Mouse (Mus musculus): ENCODE data around the gene Egfl7. TPM values are rescaled to one million over a fixed set of nuclear protein-coding genes. Genes with fewer than 3 reads are reported as not detected.
A peak's percentile ranks its signal among the peaks of the same experiment; 100 is the strongest.

Egfl7 gene
- polyA plus RNA-seq, 1 experiment from 2014 or later: 54.4 TPM

DNA sequence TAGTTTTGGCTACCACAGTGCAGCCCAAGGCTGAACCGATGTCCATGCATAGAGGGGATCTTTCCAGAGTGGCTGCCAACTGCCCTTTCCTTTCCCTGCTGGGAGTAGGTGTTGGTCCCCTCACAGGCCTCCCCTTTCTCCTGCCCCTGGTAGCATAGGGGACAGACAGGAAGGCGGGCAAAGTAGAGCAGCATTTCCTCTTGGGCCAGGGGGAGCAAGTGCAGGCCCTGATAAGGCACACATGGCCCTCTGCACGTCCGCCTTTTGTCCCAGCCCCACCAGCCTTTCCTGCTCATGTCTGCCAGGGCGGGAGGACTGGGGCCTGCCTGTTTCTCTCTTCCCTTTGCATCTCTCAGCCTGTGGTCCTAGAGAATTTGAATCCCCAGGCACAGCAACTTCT, 8.0 kb upstream of the Egfl7 start:
- H3K36me3 ChIP-seq (ENCODE audit: control insufficient read depth, insufficient read depth): no peaks in the 10 kb centered on the region
- H3K4me3 ChIP-seq (ENCODE audit: low read depth, low read length): no peak overlapping the region
- no peaks in the 10 kb centered on the region for H3K9me3 ChIP-seq (ENCODE audit: control insufficient read depth)
- no peaks in the 10 kb centered on the region for H3K27me3 ChIP-seq (replicated peaks; ENCODE audit: control insufficient read depth, insufficient read depth, low read length)
- peak overlapping the region; percentile 36; the same call in 1 of the 2 replicates for H3K27ac ChIP-seq (ENCODE audit: low read depth, low read length)
- WGBS: 58% methylated on average over 5 of the region's 5 CpGs
- no peak overlapping the region for H3K9ac ChIP-seq (ENCODE audit: low read depth, low read length)
- H3K4me2 ChIP-seq (replicated peaks; ENCODE audit: low read depth): no peak overlapping the region
- H3K4me1 ChIP-seq (replicated peaks; ENCODE audit: control insufficient read depth, insufficient read depth, low read length): no peaks in the 10 kb centered on the region
- TF ChIP-seq CTCF (IDR thresholded peaks at IDR 0.05; ENCODE audit: low read depth): no peak
- no peak for ATAC-seq

DNA sequence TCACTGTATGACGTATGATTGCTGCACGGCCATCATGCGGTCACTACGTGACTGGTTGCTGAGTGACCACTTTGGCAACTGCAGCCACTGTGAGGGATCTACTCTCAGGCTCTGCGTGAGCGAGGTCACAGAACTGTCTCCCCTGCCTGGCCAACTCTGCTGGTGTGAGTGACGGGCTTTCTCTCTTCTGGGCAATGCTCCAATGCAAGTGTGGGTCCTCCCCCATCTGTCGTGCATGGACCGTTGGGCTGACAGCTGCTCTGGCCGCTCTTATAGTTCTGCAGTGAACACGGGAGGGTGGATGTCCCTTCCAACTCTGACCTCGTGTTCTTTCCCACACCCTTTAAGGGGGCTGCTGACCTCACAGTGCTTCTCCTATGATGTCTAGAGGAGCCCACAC, 6.4 kb upstream of the Egfl7 start:
- no peaks in the 10 kb centered on the region for H3K4me1 ChIP-seq (replicated peaks; ENCODE audit: control insufficient read depth, insufficient read depth, low read length)
- H3K4me2 ChIP-seq (replicated peaks; ENCODE audit: low read depth): no peak overlapping the region
- H3K9me3 ChIP-seq (ENCODE audit: control insufficient read depth): no peaks in the 10 kb centered on the region
- no peak overlapping the region for H3K9ac ChIP-seq (ENCODE audit: low read depth, low read length)
- H3K27me3 ChIP-seq (replicated peaks; ENCODE audit: control insufficient read depth, insufficient read depth, low read length): no peaks in the 10 kb centered on the region
- H3K4me3 ChIP-seq (ENCODE audit: low read depth, low read length): no peak overlapping the region
- ATAC-seq: no peak
- WGBS: 52% methylated on average over 12 of the region's 12 CpGs
- no peaks in the 10 kb centered on the region for H3K36me3 ChIP-seq (ENCODE audit: control insufficient read depth, insufficient read depth)
- no peak for TF ChIP-seq CTCF (IDR thresholded peaks at IDR 0.05; ENCODE audit: low read depth)
- peak overlapping the region; percentile 10; the same call in 1 of the 2 replicates for H3K27ac ChIP-seq (ENCODE audit: low read depth, low read length)

DNA sequence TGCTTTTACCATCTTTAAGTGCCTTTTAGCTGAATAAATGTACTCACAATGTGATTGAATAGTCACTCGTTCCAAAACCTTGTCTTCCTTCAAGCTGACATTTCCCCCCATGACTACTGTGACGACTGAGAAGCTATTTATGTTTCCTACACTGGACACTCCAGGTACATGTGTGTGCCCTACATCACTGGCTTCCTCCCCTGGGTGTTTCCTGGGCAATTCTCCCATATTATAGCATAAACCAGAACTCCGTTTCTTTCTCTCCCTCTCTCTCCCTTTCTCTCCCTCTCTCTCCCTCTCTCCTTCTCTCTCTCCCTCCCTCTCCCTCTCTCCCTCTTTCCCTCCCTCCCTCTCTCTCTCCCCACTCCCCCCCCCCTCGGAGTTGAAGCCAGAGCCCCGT, 6.0 kb upstream of the Egfl7 start:
- no peak overlapping the region for H3K4me3 ChIP-seq (ENCODE audit: low read depth, low read length)
- TF ChIP-seq CTCF (IDR thresholded peaks at IDR 0.05; ENCODE audit: low read depth): no peak
- 29% methylated on average over 5 of the region's 5 CpGs for whole genome bisulfite sequencing
- ATAC-seq: no peak
- H3K9ac ChIP-seq (ENCODE audit: low read depth, low read length): no peak overlapping the region
- H3K36me3 ChIP-seq (ENCODE audit: control insufficient read depth, insufficient read depth): no peaks in the 10 kb centered on the region
- H3K27ac ChIP-seq (ENCODE audit: low read depth, low read length): peak overlapping the region; percentile 10; the same call in 1 of the 2 replicates
- no peak overlapping the region for H3K4me2 ChIP-seq (replicated peaks; ENCODE audit: low read depth)
- H3K27me3 ChIP-seq (replicated peaks; ENCODE audit: control insufficient read depth, insufficient read depth, low read length): no peaks in the 10 kb centered on the region
- no peaks in the 10 kb centered on the region for H3K4me1 ChIP-seq (replicated peaks; ENCODE audit: control insufficient read depth, insufficient read depth, low read length)
- H3K9me3 ChIP-seq (ENCODE audit: control insufficient read depth): no peaks in the 10 kb centered on the region

DNA sequence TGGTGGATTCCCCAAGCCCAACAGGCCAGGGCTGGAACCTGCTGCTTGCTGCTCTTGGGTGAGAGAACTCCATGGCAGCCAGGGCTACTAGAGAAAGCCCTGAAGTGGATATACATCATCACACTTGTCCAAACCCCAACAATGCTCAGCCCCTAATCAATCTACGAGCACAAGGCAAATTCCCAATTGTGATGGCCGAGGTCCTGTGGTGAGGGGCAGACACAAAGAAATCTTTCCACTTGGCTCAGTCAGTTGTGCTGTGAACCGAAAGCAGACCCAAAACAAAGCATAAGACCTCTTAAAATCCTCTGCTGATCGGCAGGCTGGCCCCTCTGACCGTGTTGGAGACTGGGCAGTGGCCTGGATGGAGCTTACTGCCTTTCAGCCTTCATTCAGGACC, 5.0 kb upstream of the Egfl7 start:
- Histone ChIP-seq H3K9me3 (ENCODE audit: control insufficient read depth) (no peaks in the 10 kb centered on the region), H3K9ac (ENCODE audit: low read depth, low read length) (no peak overlapping the region), H3K27me3 (replicated peaks; ENCODE audit: control insufficient read depth, insufficient read depth, low read length) (no peaks in the 10 kb centered on the region), H3K4me3 (ENCODE audit: low read depth, low read length) (no peak overlapping the region), H3K4me1 (replicated peaks; ENCODE audit: control insufficient read depth, insufficient read depth, low read length) (no peaks in the 10 kb centered on the region), H3K4me2 (replicated peaks; ENCODE audit: low read depth) (no peak overlapping the region), H3K36me3 (ENCODE audit: control insufficient read depth, insufficient read depth) (no peaks in the 10 kb centered on the region), H3K27ac (ENCODE audit: low read depth, low read length) (no peak overlapping the region)
- ATAC-seq: no peak
- 66% methylated on average over 5 of the region's 5 CpGs for WGBS
- TF ChIP-seq CTCF (IDR thresholded peaks at IDR 0.05; ENCODE audit: low read depth): no peak

DNA sequence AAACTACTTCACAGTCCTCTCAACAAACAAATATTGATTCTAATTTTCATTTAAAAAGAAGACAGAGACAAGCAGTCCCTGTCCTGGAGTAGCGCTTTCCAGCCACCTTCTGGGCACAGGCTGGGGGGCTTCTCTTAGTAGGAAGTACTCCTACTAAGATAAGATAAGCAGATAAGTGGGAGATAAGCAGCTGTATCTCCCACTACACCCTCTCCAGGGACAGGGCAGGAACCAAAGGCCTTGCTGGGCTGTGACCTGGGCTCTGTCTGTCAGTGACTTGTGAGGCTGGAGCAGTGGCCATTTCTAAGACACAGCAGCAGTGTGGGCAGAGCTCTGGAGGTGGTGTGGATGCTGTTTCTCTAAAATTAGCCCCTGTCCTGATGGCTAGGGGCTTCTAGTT, 4.4 kb upstream of the Egfl7 start:
- H3K4me1 ChIP-seq (replicated peaks; ENCODE audit: control insufficient read depth, insufficient read depth, low read length): no peaks in the 10 kb centered on the region
- 0 out of 2 replicates have a peak overlapping the region, but pooled peaks have one; percentile 46 for H3K27ac ChIP-seq (ENCODE audit: low read depth, low read length)
- H3K36me3 ChIP-seq (ENCODE audit: control insufficient read depth, insufficient read depth): no peaks in the 10 kb centered on the region
- ATAC-seq: no peak
- H3K9ac ChIP-seq (ENCODE audit: low read depth, low read length): no peak overlapping the region
- no peak overlapping the region for H3K4me2 ChIP-seq (replicated peaks; ENCODE audit: low read depth)
- H3K9me3 ChIP-seq (ENCODE audit: control insufficient read depth): no peaks in the 10 kb centered on the region
- WGBS: 76% methylated on average over 1 of the region's 1 CpGs
- no peak overlapping the region for H3K4me3 ChIP-seq (ENCODE audit: low read depth, low read length)
- TF ChIP-seq CTCF (IDR thresholded peaks at IDR 0.05; ENCODE audit: low read depth): no peak
- H3K27me3 ChIP-seq (replicated peaks; ENCODE audit: control insufficient read depth, insufficient read depth, low read length): no peaks in the 10 kb centered on the region

DNA sequence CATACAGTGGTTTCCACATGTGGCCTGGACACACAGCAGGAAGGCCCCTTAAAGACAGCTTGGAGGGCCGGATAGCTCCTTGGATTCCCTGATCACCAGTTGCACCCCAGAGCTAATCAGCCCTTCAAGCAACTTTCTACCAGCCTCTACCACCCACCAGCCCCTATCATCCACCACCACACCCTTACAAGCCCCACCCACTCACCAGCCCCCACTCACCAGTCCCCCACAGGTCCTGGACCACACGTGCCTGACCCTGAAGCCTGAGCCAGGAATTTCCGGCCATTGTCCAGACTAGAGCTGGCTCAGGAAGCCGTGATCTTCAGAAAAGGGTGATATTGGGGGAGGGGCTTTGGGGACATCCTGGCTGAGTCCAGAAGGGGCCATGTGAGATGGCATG, 3.9 kb upstream of the Egfl7 start:
- H3K27me3 ChIP-seq (replicated peaks; ENCODE audit: control insufficient read depth, insufficient read depth, low read length): no peaks in the 10 kb centered on the region
- H3K4me1 ChIP-seq (replicated peaks; ENCODE audit: control insufficient read depth, insufficient read depth, low read length): no peaks in the 10 kb centered on the region
- H3K4me3 ChIP-seq (ENCODE audit: low read depth, low read length): no peak overlapping the region
- H3K9me3 ChIP-seq (ENCODE audit: control insufficient read depth): no peaks in the 10 kb centered on the region
- TF ChIP-seq CTCF (IDR thresholded peaks at IDR 0.05; ENCODE audit: low read depth): no peak
- peak; percentile 27; the same call in 1 of the 2 replicates for ATAC-seq
- no peak overlapping the region for H3K4me2 ChIP-seq (replicated peaks; ENCODE audit: low read depth)
- H3K36me3 ChIP-seq (ENCODE audit: control insufficient read depth, insufficient read depth): no peaks in the 10 kb centered on the region
- H3K9ac ChIP-seq (ENCODE audit: low read depth, low read length): no peak overlapping the region
- H3K27ac ChIP-seq (ENCODE audit: low read depth, low read length): 0 out of 2 replicates have a peak overlapping the region, but pooled peaks have one; percentile 46
- 63% methylated on average over 4 of the region's 4 CpGs for WGBS

- no peak overlapping the region for H3K4me3 ChIP-seq (ENCODE audit: low read depth, low read length)
- H3K27ac ChIP-seq (ENCODE audit: low read depth, low read length): 0 out of 2 replicates have a peak overlapping the region, but pooled peaks have one; percentile 46
- no peak for ATAC-seq
- H3K4me2 ChIP-seq (replicated peaks; ENCODE audit: low read depth): no peak overlapping the region
- WGBS: 53% methylated on average over 4 of the region's 4 CpGs
- H3K9me3 ChIP-seq (ENCODE audit: control insufficient read depth): no peaks in the 10 kb centered on the region
- H3K4me1 ChIP-seq (replicated peaks; ENCODE audit: control insufficient read depth, insufficient read depth, low read length): no peaks in the 10 kb centered on the region
- TF ChIP-seq CTCF (IDR thresholded peaks at IDR 0.05; ENCODE audit: low read depth): no peak
- no peak overlapping the region for H3K9ac ChIP-seq (ENCODE audit: low read depth, low read length)
- H3K27me3 ChIP-seq (replicated peaks; ENCODE audit: control insufficient read depth, insufficient read depth, low read length): no peaks in the 10 kb centered on the region
- no peaks in the 10 kb centered on the region for H3K36me3 ChIP-seq (ENCODE audit: control insufficient read depth, insufficient read depth)
Observed at GRCm38 (mm10) chr2:26576462-26576861, 3.4 kb upstream of the Egfl7 start.
